Mouse (Mus musculus): ENCODE measurements around the gene Bsx. TPM values are rescaled to one million over a fixed set of nuclear protein-coding genes. Genes with fewer than 3 reads are reported as not detected.

Gene Bsx
- not detected for total RNA-seq (2021)
- long read RNA-seq, experiment 1, result 0 reads
- long read RNA-seq, experiment 2, result 0 reads

- peak in 1 of 2 experiments; percentile 62 for DNase-seq (ENCODE audit: low spot score in 2 of 2)
Measured at GRCm38 (mm10) chr9:40873556-40874470, at the start of gene Bsx. TSS of gene Bsx (plus strand) at chr9:40874127.

- no peak for DNase-seq (ENCODE audit: low spot score in 2 of 2)
Measured at GRCm38 (mm10) chr9:40825601-40826000, 48.3 kb upstream of the Bsx start.

- no peak for DNase-seq (ENCODE audit: low spot score in 2 of 2)
Measured at GRCm38 (mm10) chr9:40827366-40827765, 46.6 kb upstream of the Bsx start.

- peak; percentile 49 to 73 for DNase-seq (ENCODE audit: low spot score in 2 of 2)
Measured at GRCm38 (mm10) chr9:40834569-40834968, 39.4 kb upstream of the Bsx start.

- no peak for DNase-seq (ENCODE audit: low spot score in 2 of 2)
Measured at GRCm38 (mm10) chr9:40836681-40837080, 37.2 kb upstream of the Bsx start.

- no peak for DNase-seq (ENCODE audit: low spot score in 2 of 2)
Measured at GRCm38 (mm10) chr9:40839662-40840061, 34.3 kb upstream of the Bsx start.

- no peak for DNase-seq (ENCODE audit: low spot score in 2 of 2)
Measured at GRCm38 (mm10) chr9:40851515-40851914, 22.4 kb upstream of the Bsx start.

GRCm38 (mm10) chr9:40858461-40859160, 15.3 kb upstream of the Bsx start:
- DNase-seq (ENCODE audit: low spot score in 2 of 2), result no peak

GRCm38 (mm10) chr9:40859196-40859595, 14.7 kb upstream of the Bsx start:
- DNase-seq (ENCODE audit: low spot score in 2 of 2), result no peak

- no peak for DNase-seq (ENCODE audit: low spot score in 2 of 2)
Measured at GRCm38 (mm10) chr9:40870331-40870730, 3.6 kb upstream of the Bsx start.

GRCm38 (mm10) chr9:40871369-40872155, 2.4 kb upstream of the Bsx start:
- no peak for DNase-seq (ENCODE audit: low spot score in 2 of 2)

GRCm38 (mm10) chr9:40872156-40872478, 1.8 kb upstream of the Bsx start:
- DNase-seq (ENCODE audit: low spot score in 2 of 2), result no peak

- DNase-seq (ENCODE audit: low spot score in 2 of 2), result no peak
Measured at GRCm38 (mm10) chr9:40874961-40875360, 1.0 kb downstream of the Bsx start.

GRCm38 (mm10) chr9:40875431-40875830, 1.5 kb downstream of the Bsx start:
- no peak for DNase-seq (ENCODE audit: low spot score in 2 of 2)

GRCm38 (mm10) chr9:40876164-40876563, 2.2 kb downstream of the Bsx start:
- DNase-seq (ENCODE audit: low spot score in 2 of 2), result no peak

GRCm38 (mm10) chr9:40876693-40877092, 2.8 kb downstream of the Bsx start:
- no peak for DNase-seq (ENCODE audit: low spot score in 2 of 2)

GRCm38 (mm10) chr9:40877146-40877880, 3.4 kb downstream of the Bsx start:
- no peak for DNase-seq (ENCODE audit: low spot score in 2 of 2)

- peak in 1 of 2 experiments; percentile 14 for DNase-seq (ENCODE audit: low spot score in 2 of 2)
Measured at GRCm38 (mm10) chr9:40877881-40878235, 3.9 kb downstream of the Bsx start.

GRCm38 (mm10) chr9:40878291-40878945, 4.5 kb downstream of the Bsx start:
- no peak for DNase-seq (ENCODE audit: low spot score in 2 of 2)

GRCm38 (mm10) chr9:40878998-40879397, 5.1 kb downstream of the Bsx start:
- no peak for DNase-seq (ENCODE audit: low spot score in 2 of 2)
